Mouse (Mus musculus): Measurements from ENCODE around the gene Cyp27b1.
"Not testable (repeated sequence)": the region's sequence is repeated elsewhere in the genome, so short reads cannot be mapped to it uniquely, and the experiment has no call there.

Cyp27b1 gene

GRCm38 (mm10) chr10:127059968-127060916, 12.2 kb downstream of the Cyp27b1 start, which contains the start of gene March9:
March9 (minus strand) TSS chr10:127060184.
- H3K36me3 ChIP-seq (ENCODE audit: control insufficient read depth, insufficient read depth, low read length, poor library complexity, severe bottlenecking) = no peaks in the 10 kb centered on the region
- peak; percentile 79 for DNase-seq (ENCODE audit: low read depth, low spot score)
- no peaks in the 10 kb centered on the region for H3K27me3 ChIP-seq (ENCODE audit: control insufficient read depth, insufficient read depth, low read length, poor library complexity, severe bottlenecking)

- H3K36me3 ChIP-seq (ENCODE audit: control insufficient read depth, insufficient read depth, low read length, poor library complexity, severe bottlenecking) = no peaks in the 10 kb centered on the region; the same call in none of the 2 replicates
- no peak for DNase-seq (ENCODE audit: low read depth, low spot score)
- no peaks in the 10 kb centered on the region for H3K27me3 ChIP-seq (ENCODE audit: control insufficient read depth, insufficient read depth, low read length, poor library complexity, severe bottlenecking)
Measured at GRCm38 (mm10) chr10:127061085-127061484, 13.0 kb downstream of the Cyp27b1 start.

DNA sequence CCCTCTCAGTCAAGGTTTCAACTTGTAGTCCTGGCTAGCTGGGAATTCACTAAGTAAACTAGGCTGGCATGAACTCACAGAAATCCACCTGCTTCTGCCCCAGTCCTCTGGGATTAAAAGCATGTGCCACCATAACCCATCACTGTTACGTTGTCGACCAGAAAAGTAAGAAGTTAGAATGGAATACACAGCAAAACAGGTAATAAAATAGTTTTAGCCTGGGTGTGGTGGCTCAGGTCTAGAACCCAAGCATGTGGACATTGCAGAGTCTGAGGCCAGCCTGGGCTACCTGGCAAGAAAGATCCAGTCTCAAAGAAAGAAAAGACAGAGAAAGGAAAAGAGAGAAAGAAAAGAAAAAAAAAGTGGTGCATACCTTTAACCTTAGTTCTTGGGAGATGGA, 13.5 kb downstream of the Cyp27b1 start:
- no peaks in the 10 kb centered on the region for H3K27me3 ChIP-seq (ENCODE audit: control insufficient read depth, insufficient read depth, low read length, poor library complexity, severe bottlenecking)
- no peaks in the 10 kb centered on the region; the same call in none of the 2 replicates for H3K36me3 ChIP-seq (ENCODE audit: control insufficient read depth, insufficient read depth, low read length, poor library complexity, severe bottlenecking)
- DNase-seq (ENCODE audit: low read depth, low spot score) = no peak

DNA sequence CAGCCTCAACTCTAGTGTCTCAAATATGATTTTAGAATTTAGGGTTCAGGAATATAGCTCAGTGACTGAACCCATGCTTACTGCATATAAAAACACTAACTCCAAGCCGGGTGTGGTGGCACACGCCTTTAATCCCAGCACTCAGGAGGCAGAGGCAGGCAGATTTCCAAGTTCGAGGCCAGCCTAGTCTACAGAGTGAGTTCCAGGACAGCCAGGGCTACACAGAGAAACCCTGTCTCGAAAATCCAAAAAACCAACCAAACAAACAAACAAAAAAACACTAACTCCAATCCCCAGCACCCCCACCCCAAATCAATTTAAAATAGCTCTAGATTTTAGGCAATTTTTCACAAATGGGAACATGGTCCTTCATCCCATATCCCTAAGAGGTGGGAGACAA, 14.1 kb downstream of the Cyp27b1 start:
- DNase-seq (ENCODE audit: low read depth, low spot score); H3K36me3 ChIP-seq (ENCODE audit: control insufficient read depth, insufficient read depth, low read length, poor library complexity, severe bottlenecking); H3K27me3 ChIP-seq (ENCODE audit: control insufficient read depth, insufficient read depth, low read length, poor library complexity, severe bottlenecking): not testable (repeated sequence)

DNA sequence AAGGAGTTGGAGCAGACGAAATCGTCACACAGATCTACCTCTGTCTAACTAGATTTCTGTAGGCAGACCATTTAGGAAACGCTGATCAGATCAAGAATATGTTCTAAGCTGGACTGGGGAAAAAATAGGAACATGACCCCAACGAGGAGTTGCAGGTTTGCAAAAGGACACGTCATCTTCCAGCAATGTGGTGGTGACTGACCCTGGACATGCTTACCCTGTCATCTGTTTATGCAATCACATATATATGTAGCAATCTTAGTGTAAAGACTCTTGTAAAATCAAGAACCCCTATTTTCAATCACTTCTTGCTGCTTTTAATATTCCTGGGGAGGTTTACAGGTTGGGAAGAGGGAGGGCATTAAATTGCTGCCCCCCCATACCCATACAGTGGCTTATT, 14.5 kb downstream of the Cyp27b1 start:
- Histone ChIP-seq H3K27me3 (ENCODE audit: control insufficient read depth, insufficient read depth, low read length, poor library complexity, severe bottlenecking) (no peaks in the 10 kb centered on the region), H3K36me3 (ENCODE audit: control insufficient read depth, insufficient read depth, low read length, poor library complexity, severe bottlenecking) (peaks cover 2% of the 10 kb centered on the region)
- no peak for DNase-seq (ENCODE audit: low read depth, low spot score)

DNA sequence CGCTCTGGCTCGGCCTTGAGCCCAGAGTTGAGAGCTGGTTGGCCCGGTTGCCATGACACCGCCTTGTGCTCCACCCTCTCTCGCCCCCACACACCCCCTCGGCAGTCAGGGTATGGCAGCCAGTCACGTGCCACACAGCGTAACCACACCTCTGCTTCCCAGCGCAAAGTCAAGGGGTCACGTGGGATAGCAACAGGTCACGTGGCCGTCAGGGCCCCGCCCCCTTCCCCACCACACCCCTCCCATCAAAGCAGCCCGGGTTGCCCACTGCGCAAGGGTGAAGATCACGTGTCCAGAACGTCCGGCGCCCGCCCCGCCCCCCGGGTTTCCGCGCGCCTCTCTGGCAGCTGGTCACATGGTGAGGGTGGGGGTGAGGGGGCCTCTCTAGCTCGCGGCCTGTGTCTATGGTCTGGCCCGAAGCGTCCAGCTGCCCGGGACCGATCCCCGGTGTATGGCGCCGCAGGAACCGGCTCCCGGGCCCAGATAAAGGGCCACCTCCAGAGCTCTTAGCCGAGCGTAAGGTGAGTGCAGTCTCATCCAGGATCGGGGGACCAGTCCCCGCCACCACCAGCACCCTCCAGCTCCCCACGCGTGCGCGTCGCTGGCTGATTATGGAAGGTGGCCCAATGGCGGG, 15.3 kb downstream of the Cyp27b1 start, which contains the start of gene Cdk4:
TSS of gene Cdk4 (plus strand) at position 296 of the 634 bp plus-strand sequence.
- peak; percentile 99 for DNase-seq (ENCODE audit: low read depth, low spot score)
- H3K27me3 ChIP-seq (ENCODE audit: control insufficient read depth, insufficient read depth, low read length, poor library complexity, severe bottlenecking) = no peaks in the 10 kb centered on the region
- peaks cover 5% of the 10 kb centered on the region for H3K36me3 ChIP-seq (ENCODE audit: control insufficient read depth, insufficient read depth, low read length, poor library complexity, severe bottlenecking)

DNA sequence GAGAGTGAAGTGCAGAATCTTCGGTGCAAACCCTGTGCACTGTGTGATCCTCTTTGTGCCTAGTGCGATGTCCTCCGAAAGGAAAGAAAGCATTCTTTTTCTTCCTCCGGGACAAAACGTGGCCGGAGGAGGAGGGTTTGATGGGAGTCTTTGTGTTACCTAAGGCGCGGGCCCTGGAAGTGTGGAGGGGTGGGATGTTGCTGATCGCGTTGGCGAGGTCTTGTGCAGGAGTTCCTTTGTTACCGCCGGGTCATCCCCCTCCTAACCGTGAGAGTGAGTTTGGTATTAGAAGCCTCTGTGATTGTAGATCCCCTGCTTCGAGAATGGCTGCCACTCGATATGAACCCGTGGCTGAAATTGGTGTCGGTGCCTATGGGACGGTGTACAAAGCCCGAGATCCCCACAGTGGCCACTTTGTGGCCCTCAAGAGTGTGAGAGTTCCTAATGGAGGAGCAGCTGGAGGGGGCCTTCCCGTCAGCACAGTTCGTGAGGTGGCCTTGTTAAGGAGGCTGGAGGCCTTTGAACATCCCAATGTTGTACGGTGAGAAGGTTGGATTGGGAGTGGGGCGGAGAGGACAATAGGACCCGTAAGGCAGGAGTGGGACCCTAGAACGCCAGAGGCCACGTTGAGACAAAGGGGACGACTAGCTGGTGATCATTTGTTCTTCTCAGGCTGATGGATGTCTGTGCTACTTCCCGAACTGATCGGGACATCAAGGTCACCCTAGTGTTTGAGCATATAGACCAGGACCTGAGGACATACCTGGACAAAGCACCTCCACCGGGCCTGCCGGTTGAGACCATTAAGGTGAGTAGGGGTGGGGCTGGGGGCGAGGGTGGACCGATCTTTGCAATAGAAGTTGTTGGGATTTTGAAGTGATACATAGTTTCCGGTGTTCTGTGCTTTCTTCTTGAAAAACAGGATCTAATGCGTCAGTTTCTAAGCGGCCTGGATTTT, 16.1 kb downstream of the Cyp27b1 start:
- peaks cover 5% of the 10 kb centered on the region for H3K36me3 ChIP-seq (ENCODE audit: control insufficient read depth, insufficient read depth, low read length, poor library complexity, severe bottlenecking)
- H3K27me3 ChIP-seq (ENCODE audit: control insufficient read depth, insufficient read depth, low read length, poor library complexity, severe bottlenecking) = no peaks in the 10 kb centered on the region
- DNase-seq (ENCODE audit: low read depth, low spot score) = peak; percentile 34

GRCm38 (mm10) chr10:127065981-127066380, 17.9 kb downstream of the Cyp27b1 start:
- Histone ChIP-seq H3K36me3 (ENCODE audit: control insufficient read depth, insufficient read depth, low read length, poor library complexity, severe bottlenecking) (peaks cover 5% of the 10 kb centered on the region), H3K27me3 (ENCODE audit: control insufficient read depth, insufficient read depth, low read length, poor library complexity, severe bottlenecking) (no peaks in the 10 kb centered on the region)
- no peak for DNase-seq (ENCODE audit: low read depth, low spot score)

- no peaks in the 10 kb centered on the region for H3K27me3 ChIP-seq (ENCODE audit: control insufficient read depth, insufficient read depth, low read length, poor library complexity, severe bottlenecking)
- peaks cover 5% of the 10 kb centered on the region for H3K36me3 ChIP-seq (ENCODE audit: control insufficient read depth, insufficient read depth, low read length, poor library complexity, severe bottlenecking)
- no peak for DNase-seq (ENCODE audit: low read depth, low spot score)
Measured at GRCm38 (mm10) chr10:127066519-127067018, 18.5 kb downstream of the Cyp27b1 start.

GRCm38 (mm10) chr10:127068360-127069038, 20.4 kb downstream of the Cyp27b1 start:
- Histone ChIP-seq H3K27me3 (ENCODE audit: control insufficient read depth, insufficient read depth, low read length, poor library complexity, severe bottlenecking) (no peaks in the 10 kb centered on the region), H3K36me3 (ENCODE audit: control insufficient read depth, insufficient read depth, low read length, poor library complexity, severe bottlenecking) (peaks cover 5% of the 10 kb centered on the region)
- no peak for DNase-seq (ENCODE audit: low read depth, low spot score)

- Histone ChIP-seq H3K27me3 (ENCODE audit: control insufficient read depth, insufficient read depth, low read length, poor library complexity, severe bottlenecking) (no peaks in the 10 kb centered on the region), H3K36me3 (ENCODE audit: control insufficient read depth, insufficient read depth, low read length, poor library complexity, severe bottlenecking) (peaks cover 5% of the 10 kb centered on the region)
- no peak for DNase-seq (ENCODE audit: low read depth, low spot score)
Measured at GRCm38 (mm10) chr10:127069281-127070189, 21.5 kb downstream of the Cyp27b1 start.

DNA sequence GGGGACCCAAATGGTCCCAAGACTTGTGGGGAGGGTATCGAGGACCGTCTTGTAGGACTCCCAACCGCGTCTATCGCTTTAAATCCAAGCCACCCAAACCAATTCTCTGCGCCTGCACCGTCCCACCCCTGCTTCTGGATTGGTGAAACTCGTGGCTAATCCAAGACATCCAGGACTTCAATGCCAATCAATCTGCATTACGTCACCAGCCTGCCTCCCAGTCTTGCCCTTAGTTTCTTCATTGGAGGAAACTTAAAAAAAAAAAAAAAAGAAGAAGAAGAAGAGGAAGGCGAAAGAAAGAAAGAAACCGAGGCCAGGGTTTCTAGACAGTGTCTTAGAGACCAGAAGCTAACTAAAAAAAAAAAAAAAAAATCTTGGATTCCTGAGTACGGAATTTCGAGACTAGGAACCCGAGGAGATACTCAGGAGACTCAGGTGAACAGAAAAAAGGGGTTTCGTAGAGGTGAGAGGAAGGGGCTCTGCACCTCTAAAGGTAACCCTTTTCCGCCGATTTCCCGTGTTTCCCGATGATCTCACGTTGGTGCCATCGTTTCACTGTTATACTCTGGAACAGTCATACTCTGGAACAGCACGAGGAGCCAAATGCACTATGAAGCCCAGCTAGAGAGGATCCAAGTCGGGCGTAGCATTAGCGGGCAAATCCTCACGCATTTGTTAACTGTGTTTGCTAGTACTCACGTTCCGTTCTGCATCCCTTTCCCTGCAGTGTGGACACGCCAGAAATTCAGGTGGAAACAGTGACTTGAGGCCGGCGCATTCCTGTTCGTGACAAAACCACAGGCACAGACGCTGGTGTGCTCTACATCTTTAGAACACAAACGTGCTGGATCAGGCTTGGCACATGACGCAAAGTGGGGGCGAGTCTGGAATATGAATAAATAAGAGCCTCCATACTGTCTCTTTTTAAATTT, 22.4 kb downstream of the Cyp27b1 start, which contains the start of gene Tspan31:
TSS of gene Tspan31 (minus strand) at position 75 of the 932 bp plus-strand sequence.
- DNase-seq (ENCODE audit: low read depth, low spot score) = peak; percentile 82
- Histone ChIP-seq H3K27me3 (ENCODE audit: control insufficient read depth, insufficient read depth, low read length, poor library complexity, severe bottlenecking) (no peaks in the 10 kb centered on the region), H3K36me3 (ENCODE audit: control insufficient read depth, insufficient read depth, low read length, poor library complexity, severe bottlenecking) (peaks cover 5% of the 10 kb centered on the region)

All from splenic B cell, adult 2 months (primary cell).